Mouse (Mus musculus) urinary bladder, postnatal 10 days (tissue): ENCODE data around the gene Tbx20.
A peak's percentile ranks its signal among the peaks of the same experiment; 100 is the strongest.

Source experiments
- DNase-seq: peaks from one replicate; pipeline ENCODE4 v3.0.0; 2022; ENCODE audit warnings: low spot score

Gene Tbx20

GRCm38 (mm10) chr9:24774160-24774969 is at the start of gene Tbx20:
Gene Tbx20, minus strand, starts transcription at chr9:24774303.
- DNase-seq: peak; percentile 49

- DNase-seq: no peak
Observed at GRCm38 (mm10) chr9:24818511-24818910, 44.4 kb upstream of the Tbx20 start.

- no peak for DNase-seq
Observed at GRCm38 (mm10) chr9:24812461-24812860, 38.4 kb upstream of the Tbx20 start.

GRCm38 (mm10) chr9:24792110-24792509 is 18.0 kb upstream of the Tbx20 start:
- no peak for DNase-seq

- no peak for DNase-seq
Observed at GRCm38 (mm10) chr9:24789396-24789795, 15.3 kb upstream of the Tbx20 start.

- DNase-seq: no peak
Observed at GRCm38 (mm10) chr9:24782338-24782737, 8.2 kb upstream of the Tbx20 start.

GRCm38 (mm10) chr9:24780929-24781441 is 6.9 kb upstream of the Tbx20 start:
- no peak for DNase-seq

- no peak for DNase-seq
Observed at GRCm38 (mm10) chr9:24780391-24780928, 6.4 kb upstream of the Tbx20 start.

GRCm38 (mm10) chr9:24779975-24780374 is 5.9 kb upstream of the Tbx20 start:
- no peak for DNase-seq

- no peak for DNase-seq
Observed at GRCm38 (mm10) chr9:24778571-24778970, 4.5 kb upstream of the Tbx20 start.

GRCm38 (mm10) chr9:24777961-24778360 is 3.9 kb upstream of the Tbx20 start:
- DNase-seq: no peak

GRCm38 (mm10) chr9:24777176-24777895 is 3.2 kb upstream of the Tbx20 start:
- no peak for DNase-seq

- no peak for DNase-seq
Observed at GRCm38 (mm10) chr9:24776487-24776886, 2.4 kb upstream of the Tbx20 start.

GRCm38 (mm10) chr9:24775567-24775966 is 1.5 kb upstream of the Tbx20 start:
- no peak for DNase-seq

GRCm38 (mm10) chr9:24775001-24775400 is 898 bp upstream of the Tbx20 start:
- DNase-seq: no peak

GRCm38 (mm10) chr9:24773669-24774068 is 434 bp downstream of the Tbx20 start:
- no peak for DNase-seq

GRCm38 (mm10) chr9:24773171-24773570 is 932 bp downstream of the Tbx20 start:
- DNase-seq: no peak

GRCm38 (mm10) chr9:24772431-24773120 is 1.5 kb downstream of the Tbx20 start:
- DNase-seq: no peak

GRCm38 (mm10) chr9:24771713-24772112 is 2.4 kb downstream of the Tbx20 start:
- no peak for DNase-seq

GRCm38 (mm10) chr9:24770941-24771405 is 3.1 kb downstream of the Tbx20 start:
- DNase-seq: no peak

GRCm38 (mm10) chr9:24770149-24770940 is 3.8 kb downstream of the Tbx20 start:
- no peak for DNase-seq
